Mouse (Mus musculus): ENCODE measurements around the gene Iqsec1. TPM values are rescaled to one million over a fixed set of nuclear protein-coding genes. Genes with fewer than 3 reads are reported as not detected.
"Not testable (repeated sequence)": the region's sequence is repeated elsewhere in the genome, so short reads cannot be mapped to it uniquely, and the experiment has no call there.

Gene Iqsec1
- total RNA-seq, 1 experiment from 2014 or later = 86.8 TPM

GRCm38 (mm10) chr6:90659913-90660312, 328.6 kb downstream of the Iqsec1 start:
- no peak for DNase-seq

GRCm38 (mm10) chr6:90656344-90656850, 332.1 kb downstream of the Iqsec1 start:
- DNase-seq = peak; percentile 44

GRCm38 (mm10) chr6:90653736-90654135, 334.7 kb downstream of the Iqsec1 start:
- DNase-seq = peak; percentile 81

- no peak for DNase-seq
Measured at GRCm38 (mm10) chr6:90650634-90651033, 337.9 kb downstream of the Iqsec1 start.

- no peak for DNase-seq
Measured at GRCm38 (mm10) chr6:90649279-90649678, 339.2 kb downstream of the Iqsec1 start.

- DNase-seq = no peak
Measured at GRCm38 (mm10) chr6:90648391-90648790, 340.1 kb downstream of the Iqsec1 start.

GRCm38 (mm10) chr6:90644965-90645364, 343.5 kb downstream of the Iqsec1 start:
- no peak for DNase-seq

GRCm38 (mm10) chr6:90643057-90643456, 345.4 kb downstream of the Iqsec1 start:
- DNase-seq = no peak

GRCm38 (mm10) chr6:90635611-90636010, 352.9 kb downstream of the Iqsec1 start:
- DNase-seq = no peak

GRCm38 (mm10) chr6:90635081-90635480, 353.4 kb downstream of the Iqsec1 start:
- DNase-seq = no peak

- DNase-seq = not testable (repeated sequence)
Measured at GRCm38 (mm10) chr6:90632526-90632925, 356.0 kb downstream of the Iqsec1 start.

- no peak for DNase-seq
Measured at GRCm38 (mm10) chr6:90630427-90630826, 358.1 kb downstream of the Iqsec1 start.

GRCm38 (mm10) chr6:90629506-90629905, 359.0 kb downstream of the Iqsec1 start:
- DNase-seq = no peak

- DNase-seq = no peak
Measured at GRCm38 (mm10) chr6:90627556-90627955, 360.9 kb downstream of the Iqsec1 start.

GRCm38 (mm10) chr6:90625207-90625994, 363.1 kb downstream of the Iqsec1 start:
- no peak for DNase-seq

- DNase-seq = peak; percentile 61
Measured at GRCm38 (mm10) chr6:90624733-90625132, 363.8 kb downstream of the Iqsec1 start.

GRCm38 (mm10) chr6:90624184-90624583, 364.3 kb downstream of the Iqsec1 start:
- DNase-seq = peak; percentile 79

GRCm38 (mm10) chr6:90623456-90623836, 365.0 kb downstream of the Iqsec1 start:
- no peak for DNase-seq

- DNase-seq = peak; percentile 42
Measured at GRCm38 (mm10) chr6:90622758-90623455, 365.6 kb downstream of the Iqsec1 start.

- DNase-seq = no peak
Measured at GRCm38 (mm10) chr6:90621584-90621890, 366.9 kb downstream of the Iqsec1 start.

- DNase-seq = no peak
Measured at GRCm38 (mm10) chr6:90620791-90621583, 367.5 kb downstream of the Iqsec1 start.

GRCm38 (mm10) chr6:90619936-90620335, 368.5 kb downstream of the Iqsec1 start:
- DNase-seq = no peak

All from adrenal gland, postnatal 14 days (tissue).